Mouse (Mus musculus): ENCODE data around the gene Mindy2.

GRCm38 (mm10) chr9:70551524-70551923 is 105.5 kb downstream of the Mindy2 start:
- TF ChIP-seq CTCF (IDR thresholded peaks at IDR 0.05; ENCODE audit: low read depth) (no peak), EP300 (IDR thresholded peaks at IDR 0.05; ENCODE audit: low read depth) (no peak)
